Mouse (Mus musculus) ovary, adult 18-20 months (tissue): ENCODE results near the gene Atp8b3.

Source experiments
- DNase-seq: peaks from one replicate; pipeline ENCODE4 v3.0.0; 2022; ENCODE audit warnings: low spot score, mixed read lengths

The Atp8b3 gene

DNA sequence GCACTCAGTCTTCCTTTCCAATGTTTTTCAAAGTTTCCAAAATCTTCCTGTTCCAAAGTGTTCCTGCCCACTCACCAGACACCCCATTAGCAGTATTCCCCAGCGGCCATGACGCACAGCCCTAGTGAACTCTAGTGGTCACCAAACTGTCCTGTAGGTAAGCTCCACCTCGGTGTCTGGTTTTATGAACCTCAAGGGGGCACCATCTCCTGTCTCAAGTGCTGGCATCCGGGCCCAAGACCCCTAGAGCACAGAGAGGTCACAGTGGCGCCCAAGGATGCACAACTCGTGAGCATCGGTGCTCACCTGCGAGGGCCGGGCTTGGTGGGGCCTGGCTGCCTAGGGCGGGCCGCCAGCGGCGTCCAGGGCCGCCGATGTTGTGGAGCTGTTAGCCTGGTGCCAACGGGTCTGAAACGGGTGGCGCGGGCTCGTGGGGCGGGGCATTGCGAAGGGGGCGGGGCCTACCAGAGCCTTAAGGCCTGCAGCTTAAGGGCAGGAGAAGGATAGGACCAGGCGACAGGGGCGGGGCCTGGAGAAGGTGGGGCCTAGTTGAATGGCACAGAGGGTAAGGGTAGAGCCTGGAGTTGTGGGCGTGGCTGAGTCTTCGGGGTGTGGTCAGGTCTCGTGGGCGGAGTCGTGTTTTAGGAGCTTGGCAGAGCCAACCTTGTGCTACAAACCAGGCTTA lies at the start of gene Atp8b3:
TSS of gene Atp8b3 (minus strand) at position 415 of the 685 bp plus-strand sequence.
- peak; percentile 80 for DNase-seq

DNA sequence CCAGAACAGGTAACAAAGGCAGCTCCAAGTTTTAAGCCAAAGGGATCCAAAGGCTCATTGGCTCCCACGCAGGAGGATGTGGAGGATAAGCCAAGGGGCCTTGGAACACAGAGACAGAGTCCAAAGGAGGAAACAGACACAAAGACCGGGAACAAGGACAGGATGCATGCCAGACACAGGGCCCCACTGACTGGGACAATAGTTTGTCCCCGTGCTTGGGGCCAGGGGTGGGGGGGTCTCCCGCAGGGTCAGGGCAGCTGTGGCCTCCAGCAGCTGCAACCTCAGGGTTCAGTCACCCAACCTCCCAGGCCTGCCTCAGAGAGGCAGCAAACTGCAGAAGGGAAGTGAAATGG lies 48.4 kb upstream of the Atp8b3 start:
- DNase-seq, result no peak

DNA sequence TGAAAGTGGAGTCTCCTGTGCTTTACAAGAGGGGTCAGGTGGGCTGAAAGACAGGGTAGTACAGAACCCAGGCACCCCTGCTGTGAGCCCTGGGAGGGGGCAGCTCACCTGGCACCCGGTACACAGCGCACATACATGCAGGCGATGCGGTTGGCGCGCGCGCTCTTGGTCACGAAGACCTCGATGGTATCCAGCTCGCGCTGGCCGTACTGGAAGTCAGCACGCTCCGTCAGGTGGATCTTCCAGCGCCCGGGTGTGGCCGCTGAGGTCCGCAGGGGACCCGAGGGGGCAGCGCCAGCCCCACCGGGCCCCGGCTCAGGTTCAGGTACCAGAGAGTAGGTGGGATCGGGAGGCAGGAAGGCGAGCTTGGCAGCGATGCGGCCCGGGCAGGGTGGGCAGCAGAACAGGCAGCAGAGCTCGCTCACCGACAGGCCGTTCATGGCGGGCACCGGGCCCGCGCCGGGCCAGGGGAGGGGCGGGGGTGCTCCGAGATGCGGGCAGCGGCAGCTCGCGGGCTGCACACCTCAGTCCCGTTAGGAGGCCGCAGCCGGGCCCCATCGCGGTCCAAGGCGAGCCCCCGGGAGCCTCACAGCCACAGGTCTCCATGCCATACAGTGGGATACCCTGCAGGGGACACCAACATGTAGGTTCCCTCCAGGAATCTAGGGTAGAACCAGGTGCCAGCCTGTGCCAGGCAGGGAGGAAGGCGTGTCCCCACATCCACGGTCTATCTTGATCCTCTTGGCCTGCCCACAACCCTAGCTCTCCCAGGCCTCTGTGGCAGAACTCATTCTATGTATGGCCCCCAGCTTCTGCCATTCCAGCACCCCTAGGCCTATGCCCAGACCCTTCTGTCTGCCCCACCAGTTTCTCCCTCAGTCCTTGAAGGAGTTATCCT lies 47.7 kb upstream of the Atp8b3 start:
- DNase-seq, result no peak

DNA sequence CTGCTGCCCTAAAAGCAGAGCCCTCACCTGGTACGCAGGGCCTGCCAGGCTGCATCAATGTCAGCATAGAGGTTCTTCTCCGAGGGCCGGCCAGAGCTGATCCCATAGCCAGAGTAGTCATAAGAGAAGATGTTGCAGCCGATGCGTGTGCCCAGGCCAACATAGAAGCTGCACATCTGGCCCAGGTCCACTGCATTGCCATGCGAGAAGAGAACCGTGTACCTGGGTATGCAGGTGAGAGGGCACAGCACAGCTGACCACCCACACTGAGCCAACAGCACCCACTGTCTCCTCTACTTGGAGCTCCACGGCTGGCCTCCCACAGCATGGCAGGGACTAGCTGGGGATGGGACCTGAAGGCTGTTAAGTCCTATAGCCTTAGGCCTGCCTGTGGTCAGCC lies 46.7 kb upstream of the Atp8b3 start:
- no peak for DNase-seq

DNA sequence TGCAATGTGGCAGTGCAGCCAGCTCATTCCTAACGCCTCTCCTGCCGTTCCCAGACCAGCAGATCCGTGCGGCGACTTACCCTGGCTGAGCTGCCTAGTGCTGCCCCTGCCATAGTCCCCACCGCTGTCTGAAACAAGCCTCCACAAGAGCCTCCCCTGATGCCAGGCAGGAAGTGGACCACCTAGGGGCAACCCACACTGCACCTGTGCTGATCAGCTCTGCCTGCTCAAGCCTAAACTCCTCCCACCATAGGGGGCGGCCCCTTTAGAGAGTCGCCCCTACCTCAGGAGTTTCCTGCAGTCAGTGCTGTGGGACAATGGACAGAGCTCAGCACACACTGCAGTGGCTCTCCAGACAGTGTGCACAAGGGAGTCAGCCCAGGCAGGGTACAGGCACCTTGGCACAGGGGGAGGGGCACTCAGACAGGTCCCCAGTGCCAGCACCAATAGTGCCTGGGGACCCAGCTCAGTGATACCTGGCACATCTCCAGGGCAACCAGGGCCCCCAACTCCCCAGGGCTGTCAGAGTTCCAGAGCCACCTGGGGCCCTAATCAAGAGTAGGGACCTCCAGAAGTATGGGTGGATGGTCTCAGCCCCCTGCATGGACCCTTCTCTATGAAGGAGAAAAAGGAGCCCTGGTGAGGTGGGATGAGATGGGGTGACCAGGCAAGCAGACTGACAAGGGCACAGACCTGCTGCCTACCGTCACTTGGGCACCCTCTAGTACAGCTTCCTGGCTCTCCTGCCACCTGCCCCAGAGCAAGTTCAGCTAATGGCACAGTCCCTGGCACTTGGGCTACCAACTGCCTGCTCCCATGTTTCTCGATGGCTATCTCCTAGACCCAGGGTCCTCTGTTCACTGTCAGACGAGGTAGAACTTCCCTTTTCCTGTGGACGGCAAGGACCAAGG lies 46.0 kb upstream of the Atp8b3 start:
- no peak for DNase-seq

DNA sequence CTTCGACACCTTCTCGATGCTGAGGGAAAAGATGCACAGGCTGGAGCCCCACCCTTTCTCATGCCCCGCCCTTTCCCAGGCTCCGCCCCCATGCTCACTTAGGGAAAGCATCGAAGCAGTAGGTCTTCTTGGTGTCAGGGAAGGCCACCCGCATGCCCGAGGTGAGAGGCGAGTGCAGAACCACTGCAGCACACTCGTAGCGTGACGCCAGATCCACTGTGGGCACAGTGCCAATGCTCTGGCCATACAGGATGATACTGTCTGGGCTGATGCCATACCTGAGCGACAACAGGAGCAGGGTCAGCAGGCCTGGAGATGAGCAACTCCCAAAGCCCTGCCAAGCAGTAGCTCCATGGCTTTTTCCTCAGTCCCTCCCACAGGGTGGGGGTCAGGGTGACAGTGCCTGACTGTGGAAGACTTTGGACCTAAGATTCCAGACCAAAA lies 45.1 kb upstream of the Atp8b3 start:
- DNase-seq, result no peak

DNA sequence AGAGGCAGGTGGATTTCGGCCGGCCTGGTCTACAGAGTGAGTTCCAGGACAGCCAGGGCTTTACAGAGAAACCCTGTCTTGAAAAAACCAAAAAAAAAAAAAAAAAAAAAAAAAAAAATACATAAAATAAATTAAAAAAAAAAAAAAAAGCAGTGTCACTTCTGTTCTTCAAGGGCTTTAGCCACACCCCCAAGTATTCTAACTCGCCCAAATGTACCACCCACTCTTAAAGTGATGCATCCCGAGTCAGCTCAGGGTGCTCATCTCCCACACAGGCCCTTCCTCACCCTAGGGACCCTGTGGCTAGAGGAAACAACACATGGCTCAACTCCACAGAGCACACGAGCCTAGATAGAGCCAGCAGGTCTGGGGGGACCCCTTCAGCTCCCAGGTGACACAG lies 44.1 kb upstream of the Atp8b3 start:
- no peak for DNase-seq

DNA sequence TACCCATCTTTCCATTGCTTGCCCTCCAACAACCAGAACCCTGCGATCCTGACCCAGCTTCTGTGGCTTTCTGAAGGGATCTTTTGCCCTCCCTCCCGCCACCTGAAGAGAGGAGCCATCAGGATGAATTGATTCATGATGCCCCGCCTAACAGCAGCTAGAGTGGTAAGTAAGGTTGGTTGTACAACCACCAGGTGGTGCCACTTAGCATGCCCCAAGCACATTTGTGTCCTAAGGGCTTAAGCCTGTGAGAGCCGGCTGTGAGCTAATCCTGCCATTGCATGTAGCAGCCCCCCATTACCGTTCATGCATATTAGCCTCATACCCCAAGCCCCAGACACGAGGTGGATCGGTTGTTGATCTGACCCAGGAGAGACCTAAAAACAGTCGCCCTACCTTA lies 40.0 kb upstream of the Atp8b3 start:
- no peak for DNase-seq

DNA sequence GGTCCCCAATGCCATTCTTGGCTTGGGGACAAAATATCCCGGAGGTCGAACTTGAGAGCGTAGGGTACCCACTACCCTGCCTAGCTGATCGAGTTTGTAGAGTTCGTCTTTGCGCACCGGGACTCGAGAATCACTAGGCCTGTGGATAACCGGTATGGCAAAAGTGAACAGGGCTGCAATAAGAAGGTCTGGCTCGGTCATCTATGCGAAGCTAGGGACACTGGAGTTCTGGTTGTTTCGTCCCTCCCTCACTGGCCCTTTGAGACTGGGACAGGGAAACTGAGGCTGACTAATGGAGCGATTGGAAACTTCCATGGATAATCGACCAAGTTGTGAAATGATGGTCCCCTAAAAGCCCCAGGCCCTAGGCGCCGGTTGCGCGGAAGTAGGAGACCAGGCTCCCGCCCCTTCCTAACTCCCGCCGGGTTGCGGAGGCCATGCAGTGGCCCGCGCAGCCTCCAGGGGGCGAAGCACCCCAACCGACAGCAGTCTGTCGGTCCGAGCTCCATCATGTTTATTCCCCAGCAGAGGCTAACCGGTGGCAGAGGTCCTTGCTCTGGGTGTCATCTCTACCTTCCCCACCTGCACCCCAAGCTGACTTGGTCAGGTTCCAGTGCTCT lies 39.3 kb upstream of the Atp8b3 start:
- peak; percentile 67 for DNase-seq

DNA sequence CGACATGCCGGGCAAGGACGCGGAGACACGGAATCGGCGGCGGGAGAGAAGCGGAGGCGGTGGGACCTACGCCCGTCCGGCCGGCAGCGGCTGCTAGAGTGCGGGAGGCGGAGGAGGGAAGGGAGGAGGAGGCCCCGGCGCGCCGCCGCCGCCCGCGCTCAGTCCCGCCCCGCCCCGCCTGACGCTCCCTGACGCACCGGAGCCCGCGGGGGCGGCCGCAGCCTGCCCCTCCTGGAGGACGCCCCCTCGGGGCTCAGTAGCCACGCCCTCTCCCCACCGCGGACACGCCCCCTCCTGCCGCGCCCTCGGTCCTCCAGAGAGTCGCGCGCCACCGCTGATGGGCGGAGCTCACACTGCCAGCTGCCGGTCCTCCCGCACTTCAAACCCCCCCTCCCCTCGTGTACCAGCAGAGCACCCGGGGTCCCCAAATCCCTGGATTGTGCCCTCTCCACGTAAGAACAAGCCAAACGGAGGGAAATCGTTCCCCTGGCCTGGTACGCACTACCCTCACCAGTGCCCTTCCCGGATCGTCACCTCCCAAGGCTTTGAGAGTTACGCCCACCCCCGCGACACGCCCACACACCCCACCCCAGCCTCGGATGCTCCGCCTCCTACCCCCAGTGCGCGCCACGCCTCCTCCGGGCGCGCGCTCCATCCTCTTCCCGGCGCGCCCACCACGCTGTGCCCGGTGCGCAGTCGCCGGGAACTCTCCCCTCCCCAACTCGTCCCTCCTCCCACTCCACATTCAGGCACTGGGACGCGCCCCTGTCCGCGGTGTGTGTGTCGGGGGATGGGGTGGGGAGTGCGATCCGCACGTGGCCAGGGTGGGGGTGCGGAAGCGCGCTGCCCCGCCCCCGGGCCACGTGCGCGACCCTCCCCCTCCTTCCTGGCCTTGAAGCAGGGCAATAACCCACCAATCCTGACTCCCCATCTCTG lies 38.5 kb upstream of the Atp8b3 start, which contains the start of gene Klf16:
TSS of gene Klf16 (minus strand) at position 127 of the 936 bp plus-strand sequence.
- peak; percentile 97 for DNase-seq

DNA sequence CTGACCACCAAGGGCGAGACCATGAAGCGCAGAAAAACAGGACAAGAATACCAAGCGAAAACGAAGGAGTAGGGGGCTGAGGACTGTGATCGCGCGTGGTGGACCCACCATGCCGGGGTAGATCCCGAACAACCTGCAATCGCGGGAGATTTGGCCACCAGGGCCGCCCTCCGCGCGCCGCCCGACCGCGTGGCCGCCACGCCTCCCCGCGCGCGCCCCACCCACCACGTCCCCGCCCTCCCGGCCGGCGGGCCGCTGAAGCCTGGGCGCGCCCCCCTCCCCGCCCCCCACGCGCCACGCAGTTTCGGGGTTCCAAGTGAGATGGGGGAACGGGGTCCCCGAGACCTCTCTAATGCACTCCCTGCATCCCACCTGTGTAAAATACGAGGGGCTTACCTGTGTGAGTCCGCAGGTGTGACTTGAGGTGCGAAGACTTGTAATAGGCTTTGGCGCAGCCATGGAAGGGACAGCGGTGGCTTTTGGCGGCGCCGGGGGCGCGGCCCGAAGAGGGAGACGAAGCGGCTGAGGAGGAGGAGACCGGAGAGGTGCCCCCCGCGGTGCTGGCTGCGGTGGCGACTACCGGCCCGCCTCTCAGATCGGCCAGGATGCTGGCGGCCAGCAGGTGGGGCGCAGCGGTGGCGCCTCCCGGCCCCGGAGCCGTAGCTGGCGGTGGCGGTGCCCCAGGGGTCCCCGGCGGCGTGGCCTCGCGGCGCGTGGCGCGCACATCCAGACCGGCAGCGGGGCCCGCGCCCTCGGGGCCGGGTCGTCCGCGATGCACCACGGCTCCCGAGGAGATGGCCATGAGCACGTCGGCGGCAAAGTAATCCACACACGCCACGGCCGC lies 37.6 kb upstream of the Atp8b3 start:
- DNase-seq, result no peak

DNA sequence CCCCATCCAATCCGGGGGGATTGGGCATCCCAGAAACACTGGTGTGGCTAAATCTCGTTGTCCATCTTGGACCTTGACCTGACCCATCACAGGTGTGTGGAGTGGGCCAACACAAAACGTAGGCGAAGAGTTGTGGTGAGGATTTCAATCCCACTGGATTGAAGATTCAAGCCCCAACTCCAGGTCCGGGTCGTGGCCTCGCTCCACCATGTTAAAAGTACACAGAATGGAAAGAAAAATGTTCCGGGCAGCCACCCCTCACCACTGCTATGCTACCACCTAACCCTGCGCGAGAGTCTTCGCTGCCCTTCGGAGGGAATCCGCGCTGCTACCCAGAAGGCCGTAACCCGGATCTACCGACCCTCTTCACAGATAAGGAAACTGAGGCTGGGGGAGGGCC lies 37.0 kb upstream of the Atp8b3 start:
- no peak for DNase-seq

DNA sequence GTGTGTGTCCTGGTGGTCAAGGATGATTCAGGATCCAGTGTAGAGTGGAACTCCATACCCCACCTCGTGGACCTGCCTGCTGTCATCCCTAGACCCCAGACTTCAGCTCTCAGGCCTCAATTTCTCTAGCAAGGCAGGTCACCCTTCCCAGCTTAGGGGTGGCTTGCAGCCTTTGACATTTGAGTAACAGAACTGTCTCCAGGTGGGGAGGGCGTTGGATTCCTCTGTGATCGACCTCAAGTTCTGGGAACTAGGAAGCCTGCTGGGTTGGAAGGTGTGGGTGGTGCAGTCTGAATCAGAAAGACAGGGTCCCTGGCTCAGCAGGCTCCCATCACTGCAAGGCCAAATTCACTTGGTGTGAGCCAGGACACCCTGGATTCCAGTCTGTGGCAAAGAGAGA lies 36.0 kb upstream of the Atp8b3 start:
- DNase-seq, result no peak

DNA sequence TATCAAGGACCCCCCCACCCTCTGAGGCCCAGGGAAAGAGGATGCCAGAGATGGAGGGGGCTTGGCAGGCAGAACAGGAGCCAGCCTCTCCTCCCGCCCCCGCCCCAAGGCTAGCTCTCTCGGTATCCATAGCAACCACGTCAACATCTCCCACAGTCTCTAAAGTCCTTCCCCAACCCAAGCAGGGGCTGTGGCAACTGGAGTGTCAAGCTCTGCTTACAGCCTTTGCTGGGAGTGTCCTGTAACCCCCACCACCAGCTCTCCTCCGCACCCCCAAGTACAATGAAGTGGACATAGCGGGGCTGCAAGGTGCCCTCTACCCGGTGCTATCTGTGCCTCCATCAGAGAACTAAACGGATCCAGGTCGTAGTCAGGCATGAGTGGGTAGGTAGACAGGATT lies 35.0 kb upstream of the Atp8b3 start:
- DNase-seq, result no peak

DNA sequence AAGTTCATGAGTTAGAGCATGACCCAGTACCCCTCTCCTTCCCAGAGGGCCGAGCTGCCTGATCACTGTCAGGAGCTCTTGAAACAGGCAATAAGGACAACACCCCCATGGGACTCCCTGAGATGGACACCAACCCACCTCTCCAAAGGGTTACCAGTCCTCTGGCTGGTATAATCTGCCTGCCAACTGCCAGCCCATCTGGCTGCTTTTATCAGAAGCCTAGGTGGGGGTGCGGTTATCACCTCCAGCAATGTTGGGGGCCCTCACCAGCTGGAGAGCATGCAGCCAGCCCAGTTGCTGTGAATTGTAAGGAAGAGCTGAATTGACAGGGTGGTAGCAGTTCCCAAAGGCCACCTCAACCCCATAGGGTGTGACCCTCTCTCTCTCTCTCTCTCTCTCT lies 33.6 kb upstream of the Atp8b3 start:
- DNase-seq, result no peak

DNA sequence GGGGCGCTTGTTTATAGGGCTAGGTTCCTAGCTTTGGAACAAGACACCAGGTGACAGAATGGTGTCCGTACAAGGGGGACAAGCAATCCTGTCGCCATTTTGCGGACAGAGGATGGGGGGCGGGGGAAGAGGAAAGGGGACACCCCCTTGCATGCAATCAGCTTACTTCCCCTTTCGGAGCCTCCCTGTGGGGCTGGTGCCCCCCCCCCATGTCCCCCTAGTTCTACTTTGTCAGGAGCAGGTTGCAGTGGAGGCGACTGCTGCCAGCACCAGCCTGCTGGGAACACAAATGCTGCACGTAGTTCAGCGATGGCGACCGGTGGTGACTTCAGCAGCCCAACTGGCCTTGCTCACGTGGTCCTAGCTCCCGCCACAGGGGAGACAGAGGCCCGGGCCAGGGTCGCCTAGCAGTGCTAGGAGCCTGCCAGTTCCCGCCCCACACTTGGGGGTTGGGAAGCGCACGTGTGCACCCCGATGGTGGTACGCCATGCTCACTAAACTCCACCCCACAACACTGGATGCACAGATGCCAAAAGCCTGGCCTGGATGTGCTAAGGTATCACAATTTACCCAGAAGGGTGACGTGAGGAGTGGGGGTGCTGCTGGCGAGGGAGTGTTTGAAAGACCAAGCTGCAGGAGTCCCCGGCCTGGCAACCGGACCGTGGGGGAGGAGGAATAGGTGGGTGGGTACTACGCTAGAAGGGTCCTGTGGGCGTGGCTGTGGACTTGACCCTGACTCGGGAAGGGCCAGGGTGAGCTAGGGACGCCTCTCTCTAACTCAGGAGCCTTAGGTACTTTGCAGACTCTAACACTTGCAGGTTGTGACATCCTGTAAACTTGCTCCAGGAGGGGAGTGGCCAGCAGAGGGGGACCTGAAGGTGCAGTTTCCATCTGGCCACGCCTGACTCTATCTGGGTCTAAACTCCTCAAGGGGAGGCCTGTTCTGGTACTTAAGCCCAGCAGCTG lies 32.2 kb upstream of the Atp8b3 start:
- DNase-seq, result no peak

DNA sequence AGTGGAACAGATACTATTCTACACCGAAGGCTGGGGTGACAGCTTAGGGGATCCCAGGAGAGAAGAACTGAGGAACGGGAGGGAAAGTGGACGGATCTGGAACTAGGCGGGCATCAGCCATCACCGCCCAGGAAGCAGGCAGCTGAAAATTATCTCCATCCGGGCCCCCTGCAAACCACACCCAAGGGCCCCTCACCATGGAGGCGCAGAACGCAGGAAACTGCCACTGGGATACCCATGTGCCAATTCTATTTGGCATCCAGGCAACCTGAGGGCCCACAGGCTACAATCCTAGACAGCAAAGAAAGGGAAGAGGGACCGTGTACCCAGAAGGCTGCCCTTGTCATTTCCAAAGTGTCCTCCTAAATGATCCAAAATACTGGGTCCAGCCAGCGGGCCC lies 31.5 kb upstream of the Atp8b3 start:
- no peak for DNase-seq

DNA sequence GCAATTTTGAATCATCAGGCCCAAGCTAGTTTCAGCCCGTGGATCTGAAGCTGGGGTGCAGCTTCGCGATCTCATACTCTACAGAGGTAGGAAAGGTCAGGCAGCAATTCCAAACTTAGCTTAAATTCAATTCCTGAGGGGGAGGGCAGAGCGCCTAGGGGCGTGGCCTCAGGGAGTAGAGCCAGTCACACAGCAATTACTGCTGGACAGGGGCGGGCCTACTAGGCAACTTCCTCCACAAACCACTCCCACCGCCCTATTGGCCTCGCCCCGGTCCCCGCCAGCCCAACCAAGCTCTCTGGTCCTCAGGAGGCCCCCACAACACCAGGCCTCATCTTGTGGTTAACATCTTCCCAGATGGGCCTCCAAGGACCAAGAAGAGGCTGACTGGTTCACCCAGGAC lies 30.7 kb upstream of the Atp8b3 start:
- no peak for DNase-seq

DNA sequence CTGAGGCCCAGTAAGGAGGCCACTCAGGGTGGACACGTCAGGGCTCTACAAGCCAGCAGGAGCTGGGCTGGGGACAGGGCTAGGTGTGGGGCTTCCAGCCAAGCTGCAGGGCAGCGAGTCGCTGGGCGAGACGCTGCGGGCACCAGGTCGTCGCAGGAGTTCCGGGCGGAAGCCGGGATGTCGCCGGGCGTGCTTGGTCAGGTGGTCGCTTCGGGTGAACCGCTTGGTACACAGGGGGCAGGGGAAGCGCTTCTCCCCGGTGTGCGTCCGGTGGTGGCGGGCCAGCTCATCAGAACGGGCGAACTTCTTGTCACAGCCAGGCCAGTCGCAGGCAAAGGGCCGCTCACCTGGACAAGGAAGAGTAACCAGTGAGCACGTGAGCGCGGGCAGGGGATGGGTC lies 30.0 kb upstream of the Atp8b3 start:
- no peak for DNase-seq
